In the genomic region with DNA sequence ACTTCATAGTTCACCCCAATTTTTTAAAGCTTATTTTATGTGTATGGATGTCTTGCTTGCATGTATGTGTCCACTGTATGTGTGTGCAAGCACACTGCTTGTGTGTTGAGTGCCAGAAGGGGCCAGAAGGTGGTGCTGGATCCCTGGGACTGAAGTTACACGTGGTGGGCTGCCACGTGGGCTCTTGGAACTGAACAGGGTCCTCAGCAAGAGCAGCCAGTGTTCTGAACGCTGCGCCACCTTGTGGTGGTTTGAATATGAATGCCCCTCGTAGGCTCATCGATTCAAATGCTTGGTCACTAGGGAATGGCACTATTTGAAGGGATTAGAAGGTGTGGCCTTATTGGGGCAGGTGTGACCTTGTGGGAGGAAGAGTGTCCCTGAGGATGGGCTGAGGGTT, we compare ENCODE assay signal across 8 mouse cellular contexts. TPM values are rescaled to one million over a fixed set of nuclear protein-coding genes. Genes with fewer than 3 reads are reported as not detected.
DNase-seq lines count a peak whose midpoint lies in the region; ATAC-seq lines count a peak whose summit lies in the region.

No protein-coding gene starts in this region.

- ATAC-seq in liver, embryonic 11.5 days (replicated peaks; ENCODE audit: low FRiP score): no peak
- ATAC-seq in kidney, embryonic 16.5 days (ENCODE audit: low FRiP score, low TSS enrichment): 0 out of 2 replicates have a peak, but pooled peaks have one; percentile 23
- peak; percentile 68 for ATAC-seq in midbrain, embryonic 12.5 days (ENCODE audit: low FRiP score, low read depth)
- no peak for ATAC-seq in erythroid progenitor cell, adult 5-6 weeks (replicated peaks; ENCODE audit: low FRiP score, poor library complexity, severe bottlenecking)

- 30% methylated on average over 6 of the region's 6 CpGs for WGBS in liver, embryonic 11.5 days
- 33% methylated on average over 6 of the region's 6 CpGs for WGBS in kidney, embryonic 16.5 days
- WGBS in midbrain, embryonic 12.5 days: 26% methylated on average over 6 of the region's 6 CpGs

- H3K4me2 ChIP-seq in liver, embryonic 11.5 days: no peak overlapping the region
- H3K4me2 ChIP-seq in kidney, embryonic 16.5 days (replicated peaks; ENCODE audit: low read depth, low read length): no peak overlapping the region
- no peak overlapping the region for H3K4me2 ChIP-seq in midbrain, embryonic 12.5 days (replicated peaks)

- H3K27ac ChIP-seq in liver, embryonic 11.5 days (ENCODE audit: low read depth, low read length): no peak overlapping the region
- no peak overlapping the region for H3K27ac ChIP-seq in kidney, embryonic 16.5 days (ENCODE audit: low read length)
- H3K27ac ChIP-seq in midbrain, embryonic 12.5 days (replicated peaks): 0 out of 2 replicates have a peak overlapping the region, but pooled peaks have one; percentile 5

- DNase-seq in adrenal gland, adult 18-20 months (ENCODE audit: low spot score in 2 of 2): peak; percentile 32 to 52
- DNase-seq in adrenal gland, adult 8-10 months: no peak
- peak; percentile 32 for DNase-seq in liver
- no peak for DNase-seq in liver, embryonic 11.5 days (ENCODE audit: low spot score)
- DNase-seq in embryo, embryonic 10 days (ENCODE audit: low spot score): peak; percentile 91

- H3K9me3 ChIP-seq in liver, embryonic 11.5 days (ENCODE audit: control insufficient read depth, low read length): no peaks in the 10 kb centered on the region
- H3K9me3 ChIP-seq in kidney, embryonic 16.5 days (ENCODE audit: low read length): peaks cover 11% of the 10 kb centered on the region
- H3K9me3 ChIP-seq in midbrain, embryonic 12.5 days: peaks cover 11% of the 10 kb centered on the region; the same call in 1 of the 2 replicates

- no peaks in the 10 kb centered on the region for H3K4me1 ChIP-seq in liver, embryonic 11.5 days (replicated peaks; ENCODE audit: control insufficient read depth, insufficient read depth, low read length)
- H3K4me1 ChIP-seq in kidney, embryonic 16.5 days (ENCODE audit: insufficient read depth, low read length): peaks cover 13% of the 10 kb centered on the region
- H3K4me1 ChIP-seq in midbrain, embryonic 12.5 days: peaks cover 17% of the 10 kb centered on the region; the same call in 1 of the 2 replicates

- no peaks in the 10 kb centered on the region for H3K27me3 ChIP-seq in liver, embryonic 11.5 days (replicated peaks; ENCODE audit: control insufficient read depth, insufficient read depth, low read length)
- H3K27me3 ChIP-seq in kidney, embryonic 16.5 days (ENCODE audit: insufficient read depth, low read length): no peaks in the 10 kb centered on the region
- H3K27me3 ChIP-seq in midbrain, embryonic 12.5 days: peaks cover 24% of the 10 kb centered on the region

- no peak overlapping the region for H3K4me3 ChIP-seq in liver, embryonic 11.5 days (ENCODE audit: low read depth, low read length)
- H3K4me3 ChIP-seq in kidney, embryonic 16.5 days (ENCODE audit: low read length): no peak overlapping the region
- H3K4me3 ChIP-seq in midbrain, embryonic 12.5 days: no peak overlapping the region

- H3K9ac ChIP-seq in liver, embryonic 11.5 days (ENCODE audit: low read depth, low read length): no peak overlapping the region
- H3K9ac ChIP-seq in kidney, embryonic 16.5 days (replicated peaks; ENCODE audit: low read length): no peak overlapping the region
- no peak overlapping the region for H3K9ac ChIP-seq in midbrain, embryonic 12.5 days (replicated peaks)

- no peaks in the 10 kb centered on the region for H3K36me3 ChIP-seq in liver, embryonic 11.5 days (ENCODE audit: control insufficient read depth, insufficient read depth, low read length)
- H3K36me3 ChIP-seq in kidney, embryonic 16.5 days (ENCODE audit: insufficient read depth, low read length): no peaks in the 10 kb centered on the region
- H3K36me3 ChIP-seq in midbrain, embryonic 12.5 days: no peaks in the 10 kb centered on the region

RNA-seq across cellular contexts. Expression of a gene that starts 38.4 kb away (rescaled TPM):
- 100 to 1,000 TPM in 1 of 2 experiments, 10 to 100 TPM in 1; 25.0 to 131 TPM for total RNA-seq in adrenal gland, adult 18-20 months (2021)
- total RNA-seq in adrenal gland, adult 8-10 months (2022): 10 to 100 TPM; 15.9 to 41.5 (median 18.6) TPM
- polyA plus RNA-seq in liver, embryonic 11.5 days (2014; fragmentation: Nextera tagmentation; extraction: Ambion mirVana): 0.11 and 0.12 TPM in 2 replicates
- 0.13 and 0.19 TPM in 2 replicates for polyA plus RNA-seq in kidney, embryonic 16.5 days (2015; fragmentation: Nextera tagmentation; extraction: Ambion mirVana)
- polyA plus RNA-seq in midbrain, embryonic 12.5 days (2016; fragmentation: Nextera tagmentation; extraction: Ambion mirVana): not detected in 2 replicates
- total RNA-seq in erythroid progenitor cell, adult 5-6 weeks (2015; ENCODE audit: low replicate concordance): not detected in 2 replicates
- total RNA-seq in erythroid progenitor cell, adult 5-6 weeks (2017; ENCODE audit: low replicate concordance): not detected in 2 replicates

Comparison
In these comparisons a context has a peak if more than half of its experiments do, and no peak if none do; other contexts are left out.
1. DNase-seq: peak in adrenal gland, adult 18-20 months (2 of 2), liver (single experiment) and embryo, embryonic 10 days (single experiment); none in adrenal gland, adult 8-10 months (single experiment) and liver, embryonic 11.5 days (single experiment).
2. ATAC-seq: peak in kidney, embryonic 16.5 days (single experiment) and midbrain, embryonic 12.5 days (single experiment); none in liver, embryonic 11.5 days (single experiment) and erythroid progenitor cell, adult 5-6 weeks (single experiment).
3. RNA of a gene that starts 38.4 kb away (total RNA-seq): 25.0 to 131 TPM in adrenal gland, adult 18-20 months and 15.9 to 41.5 TPM in adrenal gland, adult 8-10 months; not detected in erythroid progenitor cell, adult 5-6 weeks; every median in the first group is over 10 times any median in the second.